Mouse (Mus musculus) monocyte, adult 5-6 weeks (primary cell): ENCODE results near the gene Cux2. TPM values are rescaled to one million over a fixed set of nuclear protein-coding genes. Genes with fewer than 3 reads are reported as not detected.

ENCODE experiments used
- ATAC-seq: fragments of 153-309, 156-312 bp; replicated peaks from 2 replicates; pipeline ENCODE4 v1.8.0; 2017; ENCODE audit warnings: mild to moderate bottlenecking; ENCODE audit not compliant: low TSS enrichment, insufficient number of reproducible peaks, severe bottlenecking, poor library complexity, low FRiP score
- total RNA-seq: library from RNA; stranded (forward); fragments of 200-1000, 200-491, 200-594 nt; gene quantifications from 3 replicates; pipeline ENCODE4 v1.2.3, GENCODE M21; 2017

Gene Cux2
- total RNA-seq, 1 experiment from 2014 or later = not detected

- ATAC-seq = no peak
Measured at GRCm38 (mm10) chr5:121944021-121944790, 105.7 kb downstream of the Cux2 start.

- no peak; the same call in 1 of the 2 replicates for ATAC-seq
Measured at GRCm38 (mm10) chr5:121943472-121943871, 106.4 kb downstream of the Cux2 start.

GRCm38 (mm10) chr5:121938065-121938849 lies 111.6 kb downstream of the Cux2 start:
- ATAC-seq = no peak

GRCm38 (mm10) chr5:121930261-121930660 lies 119.6 kb downstream of the Cux2 start:
- no peak for ATAC-seq

- no peak for ATAC-seq
Measured at GRCm38 (mm10) chr5:121928362-121929000, 121.4 kb downstream of the Cux2 start.

- ATAC-seq = no peak
Measured at GRCm38 (mm10) chr5:121926543-121926814, 123.4 kb downstream of the Cux2 start.

- no peak for ATAC-seq
Measured at GRCm38 (mm10) chr5:121925751-121926542, 124.0 kb downstream of the Cux2 start.

- no peak for ATAC-seq
Measured at GRCm38 (mm10) chr5:121925291-121925690, 124.6 kb downstream of the Cux2 start.

- ATAC-seq = no peak
Measured at GRCm38 (mm10) chr5:121924423-121924822, 125.5 kb downstream of the Cux2 start.

- ATAC-seq = no peak
Measured at GRCm38 (mm10) chr5:121922942-121923826, 126.7 kb downstream of the Cux2 start.

GRCm38 (mm10) chr5:121919216-121919615 lies 130.7 kb downstream of the Cux2 start:
- no peak for ATAC-seq

GRCm38 (mm10) chr5:121916813-121917212 lies 133.1 kb downstream of the Cux2 start:
- no peak for ATAC-seq

GRCm38 (mm10) chr5:121913999-121914398 lies 135.9 kb downstream of the Cux2 start:
- no peak for ATAC-seq

- no peak for ATAC-seq
Measured at GRCm38 (mm10) chr5:121909226-121909985, 140.5 kb downstream of the Cux2 start.

- no peak for ATAC-seq
Measured at GRCm38 (mm10) chr5:121905671-121906070, 144.2 kb downstream of the Cux2 start.

- no peak for ATAC-seq
Measured at GRCm38 (mm10) chr5:121904799-121905198, 145.1 kb downstream of the Cux2 start.
